Mouse (Mus musculus): Measurements from ENCODE around the gene Cdc42.

DNA sequence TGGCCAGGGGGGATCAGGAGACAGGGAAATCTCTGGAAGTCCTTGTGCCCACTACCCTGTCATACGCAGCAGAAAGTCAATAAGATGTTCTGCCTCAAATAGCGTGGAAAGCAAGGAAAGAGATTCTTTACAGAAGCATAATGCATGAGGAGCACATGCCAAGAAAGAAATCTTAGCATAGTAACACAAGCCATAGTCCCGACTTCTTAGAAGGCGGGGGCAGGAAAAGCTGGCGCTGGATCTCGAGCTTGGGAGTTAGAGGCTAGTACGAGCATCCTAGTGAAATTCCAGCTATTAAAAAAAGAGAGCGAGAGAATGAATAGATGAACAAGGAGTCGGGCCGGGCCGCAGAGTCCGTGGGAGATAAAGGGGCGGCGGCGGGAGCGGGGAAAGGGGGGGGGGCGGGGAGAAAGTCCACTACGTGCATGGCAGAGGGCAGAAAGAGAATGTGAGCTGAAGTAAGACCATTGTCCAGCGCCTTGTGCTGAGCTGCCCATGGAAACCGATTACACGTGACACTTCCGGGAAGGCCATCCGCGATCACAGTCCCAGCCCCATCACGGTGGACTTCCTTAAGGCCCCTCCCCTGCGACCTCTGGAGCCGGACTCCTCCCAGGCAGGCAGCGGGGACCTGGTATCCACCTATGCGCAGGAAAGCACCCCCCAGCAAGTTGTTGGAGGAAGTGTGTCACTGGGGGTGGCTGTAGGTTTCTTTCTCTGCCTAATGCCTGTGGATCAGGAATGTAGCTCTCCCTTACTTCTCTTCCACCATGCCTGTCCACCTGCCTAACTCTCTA is 12.6 kb upstream of the Cdc42 start:
- TF ChIP-seq CTCF (IDR thresholded peaks at IDR 0.05; ENCODE audit: borderline replicate concordance, insufficient read depth, low read depth, low read length) (no peak), POLR2A (IDR thresholded peaks at IDR 0.05; ENCODE audit: borderline replicate concordance, insufficient read depth, low read length) (no peak)
